ENCODE assay signal across 8 mouse cellular contexts in genomic region chr11:63132501-63133435, GRCm38 (mm10). TPM values are rescaled to one million over a fixed set of nuclear protein-coding genes. Genes with fewer than 3 reads are reported as not detected.
DNase-seq lines count a peak whose midpoint lies in the region; ATAC-seq and TF ChIP-seq lines count a peak whose summit lies in the region.

No protein-coding gene starts in this region.

- H3K27ac ChIP-seq in ES-Bruce4 (ENCODE audit: insufficient read depth, low read length), result no peak overlapping the region
- H3K27ac ChIP-seq in lung, embryonic 15.5 days, result peak overlapping the region; percentile 98

- peaks cover 2% of the 10 kb centered on the region for H3K4me1 ChIP-seq in ES-Bruce4 (ENCODE audit: control insufficient read depth, insufficient read depth, low read length)
- peaks cover 55% of the 10 kb centered on the region for H3K4me1 ChIP-seq in lung, embryonic 15.5 days

- peak overlapping the region; percentile 68 for H3K4me3 ChIP-seq in ES-Bruce4 (ENCODE audit: low read depth, low read length)
- peak overlapping the region; percentile 65 for H3K4me3 ChIP-seq in lung, embryonic 15.5 days

- no peaks in the 10 kb centered on the region for H3K36me3 ChIP-seq in ES-Bruce4 (ENCODE audit: control insufficient read depth, insufficient read depth, low read length, poor library complexity, severe bottlenecking)
- peaks cover 17% of the 10 kb centered on the region; the same call in 1 of the 2 replicates for H3K36me3 ChIP-seq in lung, embryonic 15.5 days

- TF ChIP-seq CTCF in ES-Bruce4 (IDR thresholded peaks at IDR 0.05; ENCODE audit: low read depth, low read length), result no peak
- TF ChIP-seq CTCF in brain, embryonic 14.5 days (IDR thresholded peaks at IDR 0.05; ENCODE audit: borderline replicate concordance, extremely low read depth, insufficient read depth, insufficient read length), result no peak

- under 1% methylated on average over 65 of the region's 66 CpGs for WGBS in lung, embryonic 15.5 days

- TF ChIP-seq POLR2A in ES-Bruce4 (IDR thresholded peaks at IDR 0.05; ENCODE audit: insufficient read depth, low read length), result no peak
- no peak for TF ChIP-seq POLR2A in brain, embryonic 14.5 days (IDR thresholded peaks at IDR 0.05; ENCODE audit: borderline replicate concordance, extremely low read depth, insufficient read depth, insufficient read length, poor library complexity, severe bottlenecking)

- H3K4me2 ChIP-seq in lung, embryonic 15.5 days, result peak overlapping the region; percentile 90

- 0 out of 2 replicates have a peak, but pooled peaks cover 6% of the 10 kb centered on the region for H3K27me3 ChIP-seq in ES-Bruce4 (ENCODE audit: control insufficient read depth, insufficient read depth, low read length, poor library complexity, severe bottlenecking)
- peaks cover 4% of the 10 kb centered on the region for H3K27me3 ChIP-seq in lung, embryonic 15.5 days

- peak overlapping the region; percentile 47 for H3K9ac ChIP-seq in ES-Bruce4 (ENCODE audit: low read depth, poor library complexity, severe bottlenecking)
- peak overlapping the region; percentile 80 for H3K9ac ChIP-seq in lung, embryonic 15.5 days

- no peak for TF ChIP-seq EP300 in ES-Bruce4 (IDR thresholded peaks at IDR 0.05; ENCODE audit: insufficient read depth, low read depth, low read length)

- peak; percentile 36; the same call in 1 of the 2 replicates for ATAC-seq in frontal cortex, adult (ENCODE audit: low TSS enrichment)
- peak; percentile 68 for ATAC-seq in lung, embryonic 15.5 days (ENCODE audit: borderline replicate concordance, extremely low read depth, low FRiP score, low TSS enrichment)

- H3K9me3 ChIP-seq in ES-Bruce4 (replicated peaks; ENCODE audit: control insufficient read depth, insufficient read depth, low read length, poor library complexity, severe bottlenecking), result no peaks in the 10 kb centered on the region
- H3K9me3 ChIP-seq in lung, embryonic 15.5 days, result no peaks in the 10 kb centered on the region

- DNase-seq in brain, embryonic 14.5 days (ENCODE audit: low read depth), result peak; percentile 73
- peak; percentile 81 for DNase-seq in heart, postnatal 4 days
- DNase-seq in layer of hippocampus, postnatal 10 days (ENCODE audit: low spot score in 2 of 2), result peak; percentile 66 to 79
- DNase-seq in retina, postnatal 1 day, result peak; percentile 84
- no peak for DNase-seq in thymus, postnatal 10 days (ENCODE audit: low spot score in 2 of 2)

RNA-seq across cellular contexts. Expression of gene Pmp22, which starts 4.0 kb away (rescaled TPM):
- 55.0 and 57.8 TPM in 2 replicates for polyA plus RNA-seq in ES-Bruce4 (2011; ENCODE audit: insufficient read depth, insufficient read length, low read depth, missing spikeins)
- 7.3 and 21.8 TPM in 2 replicates for polyA plus RNA-seq in brain, embryonic 14.5 days (2012; rRNA removed)
- total RNA-seq in heart, postnatal 4 days (2021), result 10 to 100 TPM; 90.1 to 91.4 TPM
- 10 to 100 TPM; 18.3 to 21.0 TPM for total RNA-seq in layer of hippocampus, postnatal 10 days (2021)
- 238 and 261 TPM in 2 replicates for polyA plus RNA-seq in lung, embryonic 15.5 days (2015; fragmentation: Nextera tagmentation; extraction: Ambion mirVana)

Comparison
In these comparisons a context has a peak if more than half of its experiments do, and no peak if none do; other contexts are left out.
1. DNase-seq: peak in brain, embryonic 14.5 days (single experiment), heart, postnatal 4 days (single experiment), layer of hippocampus, postnatal 10 days (2 of 2) and retina, postnatal 1 day (single experiment); none in thymus, postnatal 10 days (0 of 2).